Comparison of ENCODE assay signal across 9 mouse cellular contexts in the genomic region with DNA sequence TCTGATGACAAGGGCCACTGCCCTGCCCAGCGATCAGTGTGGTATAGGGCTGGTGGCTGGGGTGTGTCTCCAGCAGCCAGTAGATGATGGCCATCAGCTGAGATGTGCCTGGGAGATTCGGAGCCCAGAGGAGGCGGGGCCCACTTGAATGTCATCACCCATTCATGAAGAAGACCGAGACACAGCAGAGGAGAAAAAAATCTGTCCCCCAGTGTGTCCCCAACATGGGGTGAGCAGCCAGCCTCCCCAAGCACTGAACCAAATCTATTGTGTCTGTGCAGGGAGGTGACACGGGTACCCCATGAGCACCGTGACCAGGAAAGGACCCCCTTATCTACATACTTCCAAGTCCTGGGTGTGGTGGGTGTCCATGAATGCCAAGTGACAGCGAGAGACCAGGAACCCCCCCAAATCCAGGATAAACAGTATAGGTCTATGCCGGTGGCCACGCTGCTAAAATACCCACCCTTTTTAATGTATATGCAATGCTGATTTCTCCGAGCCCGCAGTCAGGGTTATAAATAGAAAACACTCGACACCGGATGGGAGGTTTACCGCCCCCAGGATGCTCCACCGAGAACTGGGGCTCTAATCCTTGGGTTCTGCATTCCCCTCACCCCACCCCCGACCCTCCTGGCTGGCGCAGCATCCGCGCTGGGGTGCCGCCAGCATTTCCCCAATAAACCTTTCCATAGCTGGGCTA. TPM values are rescaled to one million over a fixed set of nuclear protein-coding genes. Genes with fewer than 3 reads are reported as not detected.
DNase-seq lines count a peak whose midpoint lies in the region; ATAC-seq and TF ChIP-seq lines count a peak whose summit lies in the region.
"Had no signal": no experiment of that assay in that cellular context is flagged by ENCODE, and none has a peak within 500 bp of the region (broad histone marks: within the 10 kb centered on the region; RNA-seq: fewer than 3 reads in every experiment).

No protein-coding gene starts in this region.

- ATAC-seq in heart, embryonic 15.5 days (replicated peaks; ENCODE audit: insufficient number of reproducible peaks, insufficient read depth, low FRiP score, low read depth): no peak
- no peak for ATAC-seq in forebrain, embryonic 12.5 days (ENCODE audit: low FRiP score)
- ATAC-seq in midbrain, embryonic 14.5 days (ENCODE audit: low FRiP score, low TSS enrichment): peak; percentile 3; the same call in 1 of the 2 replicates

- peak overlapping the region; percentile 18 for H3K4me3 ChIP-seq in heart, embryonic 15.5 days
- H3K4me3 ChIP-seq in ES-E14 (ENCODE audit: insufficient read depth in 1 of 2, low read depth in 1 of 2, low read length in 2 of 2, poor library complexity in 1 of 2, severe bottlenecking in 1 of 2): peak overlapping the region; percentile 14 to 45; a peak in 3 of 4 replicates
- peak overlapping the region; percentile 63 for H3K4me3 ChIP-seq in forebrain, embryonic 12.5 days (replicated peaks)
- H3K4me3 ChIP-seq in midbrain, embryonic 14.5 days (replicated peaks; ENCODE audit: low read depth, low read length): peak overlapping the region; percentile 85

- H3K4me1 ChIP-seq in heart, embryonic 15.5 days (replicated peaks): peaks cover 26% of the 10 kb centered on the region
- H3K4me1 ChIP-seq in ES-E14 (ENCODE audit: control insufficient read depth in 2 of 2, insufficient read depth in 2 of 2, low read length in 2 of 2, poor library complexity in 1 of 2): peaks cover 3 to 22% of the 10 kb centered on the region in 2 experiments; a peak in 3 of 4 replicates
- peaks cover 53% of the 10 kb centered on the region for H3K4me1 ChIP-seq in forebrain, embryonic 12.5 days
- peaks cover 34% of the 10 kb centered on the region for H3K4me1 ChIP-seq in midbrain, embryonic 14.5 days (ENCODE audit: control insufficient read depth, insufficient read depth, low read length)

- H3K27ac ChIP-seq in heart, embryonic 15.5 days: no peak overlapping the region
- no peak overlapping the region for H3K27ac ChIP-seq in ES-E14 (ENCODE audit: insufficient read depth, low read depth, low read length, poor library complexity, severe bottlenecking)
- peak overlapping the region; percentile 81 for H3K27ac ChIP-seq in forebrain, embryonic 12.5 days
- peak overlapping the region; percentile 92 for H3K27ac ChIP-seq in midbrain, embryonic 14.5 days (replicated peaks; ENCODE audit: low read depth, low read length)

- peak overlapping the region; percentile 54 for H3K4me2 ChIP-seq in heart, embryonic 15.5 days
- H3K4me2 ChIP-seq in forebrain, embryonic 12.5 days: peak overlapping the region; percentile 60
- peak overlapping the region; percentile 77 for H3K4me2 ChIP-seq in midbrain, embryonic 14.5 days (ENCODE audit: low read length)

- peak overlapping the region; percentile 27 for H3K9ac ChIP-seq in heart, embryonic 15.5 days
- no peak overlapping the region for H3K9ac ChIP-seq in ES-E14 (ENCODE audit: insufficient read depth, low read depth, low read length, poor library complexity, severe bottlenecking)
- peak overlapping the region; percentile 82 for H3K9ac ChIP-seq in forebrain, embryonic 12.5 days
- H3K9ac ChIP-seq in midbrain, embryonic 14.5 days (replicated peaks; ENCODE audit: low read length): peak overlapping the region; percentile 88

- in situ Hi-C loops in ES-E14 (cut with MboI; ENCODE audit: low sequenced_read_pairs in 2 of 2, unreplicated experiment in 2 of 2): no loop called here

- DNase-seq in heart, postnatal 36 days: no peak
- no peak for DNase-seq in ES-E14 (ENCODE audit: low read depth, low spot score)
- peak; percentile 49 for DNase-seq in midbrain, embryonic 14.5 days
- DNase-seq in lung, postnatal 25 days (ENCODE audit: low spot score): no peak
- DNase-seq in layer of hippocampus, adult 9-11 months: no peak
- no peak for DNase-seq in layer of hippocampus, postnatal 10 days (ENCODE audit: low spot score in 2 of 2)

- intact Hi-C loops in heart, postnatal 36 days (cut with DNase I): no loop called here

- H3K27me3 ChIP-seq in heart, embryonic 15.5 days: peaks cover 43% of the 10 kb centered on the region
- H3K27me3 ChIP-seq in forebrain, embryonic 12.5 days: peaks cover 35% of the 10 kb centered on the region
- no peaks in the 10 kb centered on the region for H3K27me3 ChIP-seq in midbrain, embryonic 14.5 days (ENCODE audit: control insufficient read depth, insufficient read depth, low read length)

- no peaks in the 10 kb centered on the region for H3K9me3 ChIP-seq in heart, embryonic 15.5 days (replicated peaks)
- H3K9me3 ChIP-seq in ES-E14 (ENCODE audit: control insufficient read depth, insufficient read depth, low read depth, low read length): no peaks in the 10 kb centered on the region
- no peaks in the 10 kb centered on the region for H3K9me3 ChIP-seq in forebrain, embryonic 12.5 days
- no peaks in the 10 kb centered on the region for H3K9me3 ChIP-seq in midbrain, embryonic 14.5 days (ENCODE audit: control insufficient read depth, low read length)

- no peaks in the 10 kb centered on the region for H3K36me3 ChIP-seq in heart, embryonic 15.5 days
- H3K36me3 ChIP-seq in ES-E14 (ENCODE audit: control insufficient read depth, insufficient read depth, low read length, poor library complexity, severe bottlenecking): no peaks in the 10 kb centered on the region
- H3K36me3 ChIP-seq in forebrain, embryonic 12.5 days (replicated peaks): no peaks in the 10 kb centered on the region
- H3K36me3 ChIP-seq in midbrain, embryonic 14.5 days (ENCODE audit: control insufficient read depth, insufficient read depth, low read length): peaks cover 14% of the 10 kb centered on the region

- WGBS in heart, embryonic 15.5 days: 11% methylated on average over 20 of the region's 20 CpGs
- WGBS in forebrain, embryonic 12.5 days: 13% methylated on average over 20 of the region's 20 CpGs
- 7% methylated on average over 20 of the region's 20 CpGs for WGBS in midbrain, embryonic 14.5 days

TF ChIP-seq in ES-E14, 5 proteins besides CTCF, POLR2A, EP300 and RAD21:
- TF ChIP-seq HCFC1 (IDR thresholded peaks at IDR 0.05; ENCODE audit: borderline replicate concordance, insufficient read depth, low read length): no peak
- no peak for TF ChIP-seq CHD2 (IDR thresholded peaks at IDR 0.05; ENCODE audit: low read depth, low read length)
- TF ChIP-seq ZNF384 (IDR thresholded peaks at IDR 0.05; ENCODE audit: low read depth, low read length): no peak
- TF ChIP-seq ZC3H11A (IDR thresholded peaks at IDR 0.05; ENCODE audit: borderline replicate concordance, low read depth, low read length): no peak
- TF ChIP-seq MAFK (IDR thresholded peaks at IDR 0.05; ENCODE audit: insufficient read depth, low read depth, low read length): no peak

RNA-seq across cellular contexts. Expression of gene Atcay, which starts 0.7 kb away (rescaled TPM):
- 0.25 and 1.1 TPM in 2 replicates for polyA plus RNA-seq in heart, embryonic 15.5 days (2015; fragmentation: Nextera tagmentation; extraction: Ambion mirVana)
- under 1 TPM in 1 of 2 experiments, not detected in 1; 0.11 TPM for total RNA-seq in heart, postnatal 36 days (2021)
- total RNA-seq in ES-E14 (2012; rRNA removed): 4.1 and 5.5 TPM in 2 replicates
- polyA plus RNA-seq in forebrain, embryonic 12.5 days (2016; fragmentation: Nextera tagmentation; extraction: Ambion mirVana): 31.8 and 33.9 TPM in 2 replicates
- 82.4 and 118 TPM in 2 replicates for polyA plus RNA-seq in midbrain, embryonic 14.5 days (2014; fragmentation: Nextera tagmentation; extraction: Ambion mirVana)
- total RNA-seq in layer of hippocampus, postnatal 10 days (2021): 100 to 1,000 TPM; 170 to 177 TPM
- total RNA-seq: hematopoietic stem cell, adult 5-6 weeks had no signal

RNA-seq across cellular contexts. Expression of gene Zfr2, which starts 3.1 kb away (rescaled TPM):
- polyA plus RNA-seq in heart, embryonic 15.5 days (2015; fragmentation: Nextera tagmentation; extraction: Ambion mirVana): 6.0 and 7.5 TPM in 2 replicates
- 1 to 10 TPM; 2.5 to 3.6 TPM for total RNA-seq in heart, postnatal 36 days (2021)
- total RNA-seq in ES-E14 (2012; rRNA removed): 0.67 and 4.7 TPM in 2 replicates
- polyA plus RNA-seq in forebrain, embryonic 12.5 days (2016; fragmentation: Nextera tagmentation; extraction: Ambion mirVana): 9.0 and 10.0 TPM in 2 replicates
- 20.3 and 21.7 TPM in 2 replicates for polyA plus RNA-seq in midbrain, embryonic 14.5 days (2014; fragmentation: Nextera tagmentation; extraction: Ambion mirVana)
- total RNA-seq in layer of hippocampus, postnatal 10 days (2021): 10 to 100 TPM; 58.0 to 66.8 TPM

RNA-seq across cellular contexts. Expression of gene Matk, which starts 22.8 kb away (rescaled TPM):
- 1.6 and 3.6 TPM in 2 replicates for polyA plus RNA-seq in heart, embryonic 15.5 days (2015; fragmentation: Nextera tagmentation; extraction: Ambion mirVana)
- under 1 TPM; 0.39 to 0.41 TPM for total RNA-seq in heart, postnatal 36 days (2021)
- 0.85 and 5.0 TPM in 2 replicates for total RNA-seq in ES-E14 (2012; rRNA removed)
- polyA plus RNA-seq in forebrain, embryonic 12.5 days (2016; fragmentation: Nextera tagmentation; extraction: Ambion mirVana): 4.1 and 5.7 TPM in 2 replicates
- polyA plus RNA-seq in midbrain, embryonic 14.5 days (2014; fragmentation: Nextera tagmentation; extraction: Ambion mirVana): 14.8 and 29.4 TPM in 2 replicates
- 100 to 1,000 TPM; 222 to 266 TPM for total RNA-seq in layer of hippocampus, postnatal 10 days (2021)

RNA-seq across cellular contexts. Expression of gene Nmrk2, which starts 28.0 kb away (rescaled TPM):
- polyA plus RNA-seq in heart, embryonic 15.5 days (2015; fragmentation: Nextera tagmentation; extraction: Ambion mirVana): 7.3 and 9.1 TPM in 2 replicates
- total RNA-seq in heart, postnatal 36 days (2021): 1 to 10 TPM; 7.8 to 7.9 TPM
- total RNA-seq in ES-E14 (2012; rRNA removed): not detected in 2 replicates
- polyA plus RNA-seq in forebrain, embryonic 12.5 days (2016; fragmentation: Nextera tagmentation; extraction: Ambion mirVana): not detected in 2 replicates
- not detected in 2 replicates for polyA plus RNA-seq in midbrain, embryonic 14.5 days (2014; fragmentation: Nextera tagmentation; extraction: Ambion mirVana)
- total RNA-seq in layer of hippocampus, postnatal 10 days (2021): under 1 TPM in 1 of 2 experiments, not detected in 1; 0.18 TPM
- total RNA-seq: hematopoietic stem cell, adult 5-6 weeks had no signal

RNA-seq across cellular contexts. Expression of gene Mrpl54, which starts 36.8 kb away (rescaled TPM):
- polyA plus RNA-seq in heart, embryonic 15.5 days (2015; fragmentation: Nextera tagmentation; extraction: Ambion mirVana): 208 and 226 TPM in 2 replicates
- total RNA-seq in heart, postnatal 36 days (2021): 10 to 100 TPM; 95.2 to 97.4 TPM
- total RNA-seq in ES-E14 (2012; rRNA removed): 114 and 138 TPM in 2 replicates
- 136 and 138 TPM in 2 replicates for polyA plus RNA-seq in forebrain, embryonic 12.5 days (2016; fragmentation: Nextera tagmentation; extraction: Ambion mirVana)
- 121 and 152 TPM in 2 replicates for polyA plus RNA-seq in midbrain, embryonic 14.5 days (2014; fragmentation: Nextera tagmentation; extraction: Ambion mirVana)
- total RNA-seq in layer of hippocampus, postnatal 10 days (2021): 10 to 100 TPM; 36.1 to 42.5 TPM

Comparison
In these comparisons a context has a peak if more than half of its experiments do, and no peak if none do; other contexts are left out.
1. H3K27ac ChIP-seq: peak in forebrain, embryonic 12.5 days (single experiment) and midbrain, embryonic 14.5 days (single experiment); none in heart, embryonic 15.5 days (single experiment) and ES-E14 (single experiment).
2. H3K4me3 ChIP-seq: peak in every context shown above with its lines; median percentile 85 in midbrain, embryonic 14.5 days; 63 in forebrain, embryonic 12.5 days; 30 in ES-E14; 18 in heart, embryonic 15.5 days.
3. RNA of gene Atcay, which starts 0.7 kb away (total RNA-seq): 170 to 177 TPM in layer of hippocampus, postnatal 10 days; 4.1 to 5.5 TPM in ES-E14 and 0.11 TPM in heart, postnatal 36 days; every median in the first group is over 10 times any median in the second.
4. RNA of gene Zfr2, which starts 3.1 kb away (total RNA-seq): 58.0 to 66.8 TPM in layer of hippocampus, postnatal 10 days; 2.5 to 3.6 TPM in heart, postnatal 36 days and 0.67 to 4.7 TPM in ES-E14; every median in the first group is over 10 times any median in the second.
5. RNA of gene Matk, which starts 22.8 kb away (total RNA-seq): 222 to 266 TPM in layer of hippocampus, postnatal 10 days; 0.85 to 5.0 TPM in ES-E14 and 0.39 to 0.41 TPM in heart, postnatal 36 days; every median in the first group is over 10 times any median in the second.
6. Peak in every context shown above with its lines, with median percentiles within 50 percentile points of each other: H3K4me2 ChIP-seq.